Mouse (Mus musculus): ENCODE measurements around the gene Usp22. TPM values are rescaled to one million over a fixed set of nuclear protein-coding genes. Genes with fewer than 3 reads are reported as not detected.
"Not testable (repeated sequence)": the region's sequence is repeated elsewhere in the genome, so short reads cannot be mapped to it uniquely, and the experiment has no call there.

Gene Usp22
- total RNA-seq, 2 experiments from 2014 or later = 60.6 to 70.6 TPM

DNA sequence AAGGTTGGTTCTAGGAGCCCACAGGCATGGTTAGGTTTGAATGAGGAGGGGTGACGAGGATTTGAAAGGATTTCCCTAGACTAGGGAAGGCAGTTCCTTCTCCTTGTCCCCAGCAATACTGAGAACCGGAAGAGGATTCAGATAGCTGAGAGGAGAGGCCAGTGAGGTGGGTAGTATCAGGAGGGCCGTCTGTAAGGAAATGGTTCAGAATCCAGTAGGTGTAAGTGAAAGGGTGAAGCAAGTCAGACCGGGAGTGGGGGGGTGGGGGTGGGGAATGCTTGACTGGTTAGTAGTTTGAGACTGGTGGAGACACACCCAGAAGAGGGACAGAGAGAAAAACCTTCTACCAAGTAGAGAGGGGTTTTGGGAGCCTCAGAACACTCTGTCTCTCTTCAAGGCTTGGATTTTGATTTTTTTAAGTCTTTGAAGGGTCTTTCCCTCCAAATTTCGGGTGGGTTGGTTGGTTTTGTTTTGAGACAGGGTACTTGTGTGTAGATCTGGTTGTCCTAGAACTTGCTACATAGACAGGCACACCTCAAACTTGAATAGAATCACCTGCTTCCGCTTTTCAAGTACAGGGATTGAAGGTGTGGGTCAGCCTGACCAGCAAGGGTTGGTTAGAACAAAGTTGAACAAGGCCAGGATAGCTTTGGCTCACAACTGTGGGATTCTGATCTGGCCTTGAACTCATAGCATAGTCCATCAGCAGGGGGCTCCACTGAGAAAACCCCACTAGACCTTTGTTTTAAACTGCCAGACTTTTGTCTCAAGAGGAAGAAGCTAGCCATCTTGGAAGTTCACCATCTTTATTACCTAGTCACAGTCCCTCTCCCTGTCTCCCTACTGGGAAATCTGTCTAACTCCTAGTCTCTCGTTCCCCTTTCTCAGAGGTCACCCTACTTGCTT, 31.0 kb downstream of the Usp22 start:
- no peak for DNase-seq

DNA sequence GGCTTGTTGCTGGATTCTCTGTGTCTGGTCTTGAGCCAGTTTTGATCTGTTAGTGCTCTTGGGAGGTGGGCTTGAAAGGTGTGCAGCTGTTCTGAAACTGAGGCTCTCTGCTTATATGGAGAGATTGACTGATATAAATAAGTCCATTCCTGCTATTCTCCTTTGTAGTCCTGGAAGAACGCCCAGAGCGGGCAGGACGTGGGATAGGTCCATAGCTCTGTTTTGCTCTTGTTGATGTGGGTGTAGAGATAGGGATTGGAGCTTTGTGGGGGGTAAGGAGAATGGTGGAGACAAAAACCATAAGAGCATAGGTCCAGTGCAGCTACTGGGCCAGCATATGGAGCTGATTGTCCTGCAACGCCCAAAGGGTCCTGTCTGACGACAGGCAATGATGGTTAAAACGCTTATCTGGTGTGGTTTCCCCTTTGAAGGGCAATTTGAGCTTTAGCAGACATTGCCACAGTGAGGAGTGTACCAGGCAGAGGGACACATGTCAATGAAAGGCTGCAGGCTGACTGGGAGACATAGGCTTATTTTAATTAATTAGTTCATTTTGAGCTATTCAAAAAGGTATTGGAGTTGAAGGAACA, 31.8 kb downstream of the Usp22 start:
- no peak for DNase-seq

- DNase-seq = no peak
Observed at GRCm38 (mm10) chr11:61142262-61142661, 32.6 kb downstream of the Usp22 start.

- DNase-seq = no peak
Observed at GRCm38 (mm10) chr11:61141693-61142092, 33.2 kb downstream of the Usp22 start.

DNA sequence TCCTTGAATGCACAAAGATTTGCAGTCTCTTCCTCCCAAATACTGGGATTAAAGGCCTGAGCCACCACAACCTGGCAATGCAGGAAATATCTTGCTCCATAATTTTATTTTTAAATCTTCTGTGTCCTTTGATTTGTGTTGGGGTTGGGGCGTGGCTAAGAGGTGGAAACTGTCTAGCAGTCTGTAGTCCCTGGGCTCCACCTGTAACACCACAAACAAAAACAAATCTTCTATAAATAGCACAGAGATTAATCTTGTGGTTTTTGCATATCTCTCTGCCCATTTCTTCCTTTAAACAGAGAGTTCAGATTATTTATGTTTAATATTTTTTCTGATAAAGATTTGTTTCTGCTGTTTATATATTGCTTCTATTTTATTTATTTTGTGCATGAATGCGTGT, 41.9 kb downstream of the Usp22 start:
- DNase-seq = no peak

DNA sequence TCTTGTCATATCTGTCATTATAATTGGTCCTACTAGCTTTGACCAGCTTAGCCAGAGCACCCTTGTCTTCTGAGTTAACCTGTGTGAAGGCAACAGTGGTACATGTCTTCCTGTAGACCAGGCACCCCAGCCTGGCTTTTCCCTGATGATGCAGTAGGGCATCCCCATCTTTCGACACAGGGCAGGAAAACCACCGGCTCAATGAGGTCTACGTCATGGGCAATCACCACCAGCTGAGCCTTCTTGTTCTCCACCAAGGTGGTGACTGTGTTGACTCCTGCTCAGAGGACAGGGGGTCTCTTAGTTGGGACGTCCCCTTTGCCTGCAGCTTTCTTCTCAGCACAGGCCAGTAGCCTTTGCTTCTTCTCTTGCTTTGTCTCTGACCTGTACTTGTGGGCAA, 44.2 kb downstream of the Usp22 start:
- not testable (repeated sequence) for DNase-seq

- no peak for DNase-seq
Observed at GRCm38 (mm10) chr11:61129305-61129704, 45.5 kb downstream of the Usp22 start.

- no peak for DNase-seq
Observed at GRCm38 (mm10) chr11:61127421-61128055, 47.3 kb downstream of the Usp22 start.

GRCm38 (mm10) chr11:61126606-61127355, 48.1 kb downstream of the Usp22 start, which contains the start of gene Tnfrsf13b:
Gene Tnfrsf13b, plus strand, starts transcription at chr11:61126755.
- no peak for DNase-seq

DNA sequence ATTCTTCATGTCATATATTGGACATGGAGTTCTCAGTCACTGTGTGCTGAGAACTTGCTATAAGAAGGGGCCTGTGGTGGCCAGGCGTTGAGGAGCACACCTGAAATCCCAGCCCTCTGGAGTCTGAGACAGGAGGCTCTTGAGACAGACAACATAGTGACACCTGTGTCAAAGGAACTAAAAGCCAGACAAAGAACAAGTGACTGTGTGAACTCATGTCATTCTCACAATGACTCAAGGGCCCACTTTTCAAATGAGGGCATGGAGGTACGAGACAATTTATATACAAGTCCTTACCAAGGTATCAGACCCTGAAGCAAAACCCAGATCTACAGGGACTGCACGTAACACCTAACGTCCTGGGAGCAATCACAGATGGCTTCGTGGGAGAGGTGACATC, 48.9 kb downstream of the Usp22 start:
- DNase-seq = no peak

DNA sequence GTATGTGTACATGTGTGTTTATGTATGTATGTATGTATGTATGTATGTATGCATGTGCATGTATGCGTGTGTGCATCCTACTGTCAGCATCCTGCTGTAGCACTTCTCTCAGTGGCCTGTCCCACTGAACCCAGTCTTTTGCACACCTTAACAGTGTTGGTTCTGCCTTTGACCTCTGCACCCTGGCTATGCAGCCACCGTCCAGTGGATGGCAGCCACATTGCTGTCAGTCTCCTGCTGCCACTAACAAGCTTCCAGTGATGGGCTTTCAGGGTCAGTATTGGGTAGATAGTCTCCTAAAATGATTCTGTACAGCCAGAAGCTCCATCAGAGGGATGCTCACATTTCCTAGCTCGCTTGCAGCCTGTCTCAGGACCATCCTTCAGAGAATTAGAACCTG, 51.0 kb downstream of the Usp22 start:
- no peak for DNase-seq

GRCm38 (mm10) chr11:61122769-61123288, 52.0 kb downstream of the Usp22 start:
- no peak for DNase-seq

DNA sequence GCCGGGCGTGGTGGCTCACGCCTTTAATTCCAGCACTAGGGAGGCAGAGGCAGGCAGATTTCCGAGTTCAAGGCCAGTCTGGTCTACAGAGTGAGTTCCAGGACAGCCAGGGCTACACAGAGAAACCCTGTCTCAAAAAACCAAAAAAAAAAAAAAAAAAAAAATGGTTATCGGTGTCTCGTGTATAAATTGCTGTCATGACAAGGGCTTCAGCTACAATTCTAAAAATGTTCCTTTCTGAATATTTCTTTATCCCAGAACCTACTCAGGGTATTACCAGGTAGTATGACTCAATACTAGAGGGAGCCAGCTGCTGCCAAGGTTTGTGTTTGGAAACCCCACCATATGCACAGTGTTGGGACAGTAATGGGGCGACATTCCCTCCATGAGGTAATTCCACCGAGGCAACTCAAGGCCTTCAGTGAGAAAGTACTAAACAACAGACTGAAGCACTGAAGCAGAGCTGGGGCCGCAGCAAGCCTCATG, 52.5 kb downstream of the Usp22 start:
- no peak for DNase-seq

- DNase-seq = no peak
Observed at GRCm38 (mm10) chr11:61119996-61120583, 54.8 kb downstream of the Usp22 start.

- no peak for DNase-seq
Observed at GRCm38 (mm10) chr11:61116226-61116625, 58.6 kb downstream of the Usp22 start.

DNA sequence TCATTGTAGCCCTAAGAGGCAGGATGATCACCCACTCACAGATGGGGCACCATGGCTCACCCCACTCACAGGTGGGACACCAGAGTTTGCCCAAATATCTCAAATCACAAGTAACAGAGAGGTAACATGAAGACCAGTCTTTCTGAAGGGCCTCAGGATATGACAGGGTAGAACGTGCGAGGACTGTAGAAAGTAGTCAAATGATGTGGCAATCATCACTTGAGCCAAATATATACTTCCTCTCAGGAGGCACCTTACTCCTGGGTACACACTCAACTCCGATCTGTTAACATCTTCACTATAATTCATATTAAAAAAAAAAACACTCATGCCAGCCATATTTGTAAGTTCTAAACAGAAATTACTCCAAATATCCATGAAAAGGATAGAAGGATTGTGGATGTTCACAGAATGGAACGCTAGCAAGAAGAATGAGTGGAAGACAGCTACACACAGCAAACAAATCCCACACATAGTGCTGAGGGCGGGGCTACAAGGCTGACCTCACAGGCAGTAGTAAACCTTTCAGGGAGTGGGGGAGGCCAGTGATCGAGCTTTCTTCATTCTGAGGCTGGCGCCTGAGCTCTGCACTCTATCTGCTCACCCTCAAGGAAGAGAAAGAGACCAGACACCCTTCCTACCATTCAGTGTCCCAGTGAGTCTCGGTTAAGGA, 62.4 kb downstream of the Usp22 start:
- no peak for DNase-seq

- DNase-seq = no peak
Observed at GRCm38 (mm10) chr11:61111472-61111871, 63.4 kb downstream of the Usp22 start.

- no peak for DNase-seq
Observed at GRCm38 (mm10) chr11:61110928-61111327, 63.9 kb downstream of the Usp22 start.

DNA sequence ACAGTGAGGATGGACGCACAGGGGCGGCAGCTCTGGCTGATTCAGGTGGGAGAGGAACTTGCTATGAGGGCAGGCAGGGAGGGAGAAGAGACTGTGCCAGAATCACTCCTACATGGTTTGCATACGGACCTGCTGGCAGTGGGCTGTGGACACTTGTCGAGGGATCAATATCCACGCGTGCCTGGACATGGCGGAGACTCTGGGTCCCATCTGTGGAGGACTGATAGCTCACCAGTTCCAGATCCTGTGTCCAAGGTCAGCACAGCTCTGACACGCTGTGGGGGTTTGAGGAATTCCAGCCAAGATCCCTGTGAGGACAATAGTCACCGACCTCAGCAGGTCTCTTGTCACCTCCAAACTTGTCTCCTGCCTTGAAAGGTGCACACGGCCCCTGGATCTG, 64.7 kb downstream of the Usp22 start:
- no peak for DNase-seq

- DNase-seq = no peak
Observed at GRCm38 (mm10) chr11:61109707-61110106, 65.1 kb downstream of the Usp22 start.

DNA sequence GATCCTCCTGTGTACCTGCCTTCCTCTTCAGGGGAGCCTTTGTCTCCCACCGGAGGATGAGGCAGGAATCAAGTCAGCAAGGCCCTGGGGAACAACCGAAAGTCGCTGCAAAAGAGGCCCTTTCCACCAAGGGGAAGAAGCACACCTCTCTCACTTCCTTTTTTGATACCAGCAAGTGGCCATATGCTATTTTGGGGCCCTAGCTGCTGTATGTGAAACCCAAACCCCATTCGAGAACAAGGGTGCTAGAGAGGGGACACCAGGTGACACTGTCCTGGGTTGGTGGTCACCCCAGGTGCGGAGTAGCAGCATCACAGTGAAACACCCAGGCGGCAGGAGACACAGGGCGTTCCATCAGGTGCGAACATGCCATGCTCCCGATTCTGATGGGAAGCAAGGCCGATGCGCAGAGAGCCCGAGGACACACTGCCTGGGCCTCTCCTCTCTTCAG, 65.9 kb downstream of the Usp22 start:
- no peak for DNase-seq
